Mouse (Mus musculus) megakaryocyte, embryonic 14.5 days (primary cell): ENCODE measurements around the gene Lgals3bp.

Experiments
- FLI1 ChIP-seq: IDR thresholded peaks from 2 replicates; pipeline ENCODE4 v1.6.1; 2012; ENCODE audit warnings: low read length, inconsistent platforms, mixed read lengths
- GATA1 ChIP-seq: IDR thresholded peaks from 3 replicates; pipeline ENCODE4 v1.6.1; 2012; ENCODE audit warnings: mixed read lengths, low read length, inconsistent platforms, borderline replicate concordance

- TF ChIP-seq GATA1 (peak; percentile 60; the same call in 1 of the 3 replicates), FLI1 (no peak)
Observed at GRCm38 (mm10) chr11:118400566-118400936, 1.3 kb downstream of the Lgals3bp start.
